Mouse (Mus musculus): ENCODE results near the gene Gm498. TPM values are rescaled to one million over a fixed set of nuclear protein-coding genes. Genes with fewer than 3 reads are reported as not detected.

The Gm498 gene
- total and polyA plus RNA-seq, 2 experiments from 2014 or later: not detected

- Histone ChIP-seq H3K36me3 (ENCODE audit: insufficient read depth) (no peaks in the 10 kb centered on the region), H3K27me3 (ENCODE audit: insufficient read depth, low read length) (no peaks in the 10 kb centered on the region), H3K4me2 (ENCODE audit: low read depth) (no peak overlapping the region), H3K9ac (no peak overlapping the region), H3K27ac (ENCODE audit: low read depth, low read length) (no peak overlapping the region), H3K4me3 (ENCODE audit: low read depth, low read length) (no peak overlapping the region), H3K4me1 (ENCODE audit: insufficient read depth) (no peaks in the 10 kb centered on the region), H3K9me3 (ENCODE audit: low read length) (no peaks in the 10 kb centered on the region)
- no peak for TF ChIP-seq CTCF (IDR thresholded peaks at IDR 0.05; ENCODE audit: low read depth)
- no peak for DNase-seq
- ATAC-seq: no peak
- WGBS: 90% methylated on average over 1 of the region's 1 CpGs
These were observed 63.3 kb downstream of the Gm498 start for GRCm38 (mm10) chr7:143929899-143930298.

DNA sequence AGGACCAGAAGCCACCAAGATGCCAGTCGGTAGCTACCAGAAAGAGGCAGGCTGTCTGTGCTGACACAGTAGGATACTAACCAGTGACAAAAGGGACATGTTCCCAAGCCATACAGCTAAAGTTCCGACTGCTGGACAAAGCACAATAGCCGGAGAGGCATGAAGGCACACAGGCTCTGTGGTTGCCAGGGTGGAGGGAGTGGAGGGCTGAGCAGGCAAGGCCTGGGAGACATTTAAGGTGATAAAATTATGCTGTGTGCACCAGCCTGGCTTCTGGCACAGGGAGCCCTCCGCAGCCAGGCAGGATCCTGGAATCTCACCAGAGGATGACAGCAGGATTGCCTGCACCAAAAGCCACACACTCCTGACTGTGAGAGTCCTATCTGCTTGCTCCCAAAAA lies 72.0 kb downstream of the Gm498 start:
- TF ChIP-seq CTCF (IDR thresholded peaks at IDR 0.05; ENCODE audit: low read depth): no peak
- Histone ChIP-seq H3K4me3 (ENCODE audit: low read depth, low read length) (no peak overlapping the region), H3K27me3 (ENCODE audit: insufficient read depth, low read length) (no peaks in the 10 kb centered on the region), H3K4me2 (ENCODE audit: low read depth) (no peak overlapping the region), H3K9me3 (ENCODE audit: low read length) (no peaks in the 10 kb centered on the region), H3K4me1 (ENCODE audit: insufficient read depth) (no peaks in the 10 kb centered on the region), H3K36me3 (ENCODE audit: insufficient read depth) (no peaks in the 10 kb centered on the region), H3K9ac (no peak overlapping the region), H3K27ac (ENCODE audit: low read depth, low read length) (no peak overlapping the region)
- ATAC-seq (peak; percentile 66), DNase-seq (peak; percentile 35)
- WGBS: 20% methylated on average over 4 of the region's 4 CpGs

- no peak overlapping the region for H3K27ac ChIP-seq (ENCODE audit: low read depth, low read length)
These were observed 72.8 kb downstream of the Gm498 start for GRCm38 (mm10) chr7:143939476-143939875.

DNA sequence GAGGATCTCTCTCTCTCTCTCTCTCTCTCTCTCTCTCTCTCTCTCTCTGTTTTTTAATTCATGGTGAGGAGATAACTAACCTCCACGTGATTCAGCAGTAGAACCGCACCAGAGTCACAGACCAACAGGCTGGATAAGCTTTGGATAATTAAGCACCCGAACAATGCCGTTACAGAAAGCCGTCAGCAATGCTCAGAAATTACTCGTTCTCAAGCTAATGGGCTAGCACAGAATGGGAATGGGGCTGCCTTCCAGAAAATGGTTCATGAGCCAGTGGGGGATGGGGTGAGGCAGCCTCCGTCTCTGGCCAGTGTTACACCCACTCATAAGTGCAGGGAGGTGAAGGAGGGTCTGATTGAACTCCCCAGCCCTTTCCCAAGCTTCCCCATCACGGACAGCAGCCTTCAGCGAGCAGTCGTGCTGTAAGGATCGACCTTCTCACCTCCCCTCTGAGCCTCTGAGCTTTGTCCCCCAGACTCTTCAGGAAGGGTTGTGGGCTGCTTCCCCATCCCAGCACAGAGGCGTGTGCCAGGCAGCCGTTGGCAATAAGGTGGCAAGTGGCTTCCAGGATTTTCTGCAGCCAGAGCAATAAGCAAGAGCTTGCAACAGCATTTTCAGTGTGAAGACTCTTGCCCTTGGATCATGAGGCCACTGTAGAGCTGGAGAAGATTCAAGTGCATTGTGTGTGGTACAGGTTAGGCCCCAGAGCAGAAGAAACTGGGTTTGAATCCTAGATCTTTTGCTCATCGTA lies 76.5 kb downstream of the Gm498 start:
- no peak overlapping the region for H3K4me2 ChIP-seq (ENCODE audit: low read depth)
- H3K27ac ChIP-seq (ENCODE audit: low read depth, low read length): 0 out of 2 replicates have a peak overlapping the region, but pooled peaks have one; percentile 15
- H3K9ac ChIP-seq: no peak overlapping the region
- ATAC-seq (peak; percentile 58), DNase-seq (peak; percentile 49)
- 32% methylated on average over 14 of the region's 14 CpGs for WGBS
- H3K4me1 ChIP-seq (ENCODE audit: insufficient read depth): no peaks in the 10 kb centered on the region
- H3K9me3 ChIP-seq (ENCODE audit: low read length): no peaks in the 10 kb centered on the region
- TF ChIP-seq CTCF (IDR thresholded peaks at IDR 0.05; ENCODE audit: low read depth): no peak
- no peaks in the 10 kb centered on the region for H3K27me3 ChIP-seq (ENCODE audit: insufficient read depth, low read length)
- no peak overlapping the region for H3K4me3 ChIP-seq (ENCODE audit: low read depth, low read length)
- H3K36me3 ChIP-seq (ENCODE audit: insufficient read depth): no peaks in the 10 kb centered on the region

More at GRCm38 (mm10) chr7:143939476-143939875, 72.8 kb downstream of the Gm498 start:
- 41% methylated on average over 3 of the region's 3 CpGs for WGBS
- Histone ChIP-seq H3K9ac (no peak overlapping the region), H3K4me3 (ENCODE audit: low read depth, low read length) (no peak overlapping the region), H3K27me3 (ENCODE audit: insufficient read depth, low read length) (no peaks in the 10 kb centered on the region), H3K9me3 (ENCODE audit: low read length) (no peaks in the 10 kb centered on the region), H3K4me1 (ENCODE audit: insufficient read depth) (no peaks in the 10 kb centered on the region), H3K36me3 (ENCODE audit: insufficient read depth) (no peaks in the 10 kb centered on the region), H3K4me2 (ENCODE audit: low read depth) (no peak overlapping the region)
- no peak for TF ChIP-seq CTCF (IDR thresholded peaks at IDR 0.05; ENCODE audit: low read depth)
- DNase-seq: no peak
- ATAC-seq: no peak

DNA sequence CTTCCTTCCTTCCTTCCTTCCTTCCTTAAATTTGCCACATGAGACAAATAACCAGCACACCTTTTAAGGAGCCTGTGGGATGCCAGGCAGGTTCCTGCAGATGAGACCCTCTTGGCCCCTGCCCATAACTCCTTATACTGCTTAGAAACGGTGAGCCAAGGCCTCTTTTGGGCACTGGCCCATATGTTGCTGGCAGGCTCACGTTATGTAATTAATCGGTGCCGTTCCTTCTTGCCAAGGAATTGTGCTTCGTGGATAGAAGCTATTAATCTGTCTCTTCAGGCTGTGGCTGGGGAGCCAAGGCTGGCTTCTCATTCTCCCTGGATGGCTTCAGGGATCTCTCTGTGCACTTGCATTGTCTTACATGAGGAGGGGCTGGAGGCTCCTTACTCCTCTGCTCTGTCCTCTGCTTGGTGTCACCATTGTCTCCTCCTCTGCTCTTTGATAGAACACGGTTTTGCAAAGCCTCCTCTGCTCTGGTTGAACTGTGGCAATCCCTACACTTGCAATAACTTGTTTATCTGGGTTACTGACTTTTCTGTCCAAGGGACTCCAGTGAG lies 77.9 kb downstream of the Gm498 start:
- DNase-seq: peak; percentile 48
- Histone ChIP-seq H3K9me3 (ENCODE audit: low read length) (no peaks in the 10 kb centered on the region), H3K36me3 (ENCODE audit: insufficient read depth) (no peaks in the 10 kb centered on the region), H3K4me2 (ENCODE audit: low read depth) (no peak overlapping the region), H3K4me1 (ENCODE audit: insufficient read depth) (no peaks in the 10 kb centered on the region), H3K27ac (ENCODE audit: low read depth, low read length) (no peak overlapping the region), H3K9ac (no peak overlapping the region), H3K27me3 (ENCODE audit: insufficient read depth, low read length) (no peaks in the 10 kb centered on the region), H3K4me3 (ENCODE audit: low read depth, low read length) (no peak overlapping the region)
- TF ChIP-seq CTCF (IDR thresholded peaks at IDR 0.05; ENCODE audit: low read depth): no peak
- peak; percentile 10; the same call in 1 of the 2 replicates for ATAC-seq
- 31% methylated on average over 6 of the region's 6 CpGs for WGBS

Small RNA genes within 50 kb of the gene (microRNA-seq; reads per million reads assigned to microRNA genes)
- 0 reads per million in 2 experiments for gene Mir6404

Other genes starting within 250 kb of the Gm498 start
- 0.10 and 0.46 TPM in 2 replicates for gene Tnfrsf26, start 238.1 kb upstream of the Gm498 start, total RNA-seq (2014; rRNA removed)
- gene Tnfrsf26, start 238.1 kb upstream of the Gm498 start, polyA plus RNA-seq (2015; fragmentation: Nextera tagmentation; extraction: Ambion mirVana): 0.11 and 0.16 TPM in 2 replicates
- 1.3 and 1.8 TPM in 2 replicates for gene Tnfrsf22, start 217.2 kb upstream of the Gm498 start, total RNA-seq (2014; rRNA removed)
- gene Tnfrsf22, start 217.2 kb upstream of the Gm498 start, polyA plus RNA-seq (2015; fragmentation: Nextera tagmentation; extraction: Ambion mirVana): 3.6 and 4.9 TPM in 2 replicates
- 1.7 and 1.9 TPM in 2 replicates for gene Tnfrsf23, start 181.0 kb upstream of the Gm498 start, total RNA-seq (2014; rRNA removed)
- 0.43 and 0.54 TPM in 2 replicates for gene Tnfrsf23, start 181.0 kb upstream of the Gm498 start, polyA plus RNA-seq (2015; fragmentation: Nextera tagmentation; extraction: Ambion mirVana)
- 38.3 and 43.8 TPM in 2 replicates for gene Osbpl5, start 109.9 kb upstream of the Gm498 start, total RNA-seq (2014; rRNA removed)
- 19.6 and 26.2 TPM in 2 replicates for gene Osbpl5, start 109.9 kb upstream of the Gm498 start, polyA plus RNA-seq (2015; fragmentation: Nextera tagmentation; extraction: Ambion mirVana)
- gene Mrgprg, start 99.8 kb upstream of the Gm498 start, total RNA-seq (2014; rRNA removed): not detected in 2 replicates
- gene Mrgprg, start 99.8 kb upstream of the Gm498 start, polyA plus RNA-seq (2015; fragmentation: Nextera tagmentation; extraction: Ambion mirVana): not detected in 2 replicates
- gene Mrgpre, start 82.3 kb upstream of the Gm498 start, total RNA-seq (2014; rRNA removed): 5.2 and 5.9 TPM in 2 replicates
- 5.9 and 8.3 TPM in 2 replicates for gene Mrgpre, start 82.3 kb upstream of the Gm498 start, polyA plus RNA-seq (2015; fragmentation: Nextera tagmentation; extraction: Ambion mirVana)
- 4.9 and 7.9 TPM in 2 replicates for gene Nadsyn1, start 44.0 kb upstream of the Gm498 start, total RNA-seq (2014; rRNA removed)
- gene Nadsyn1, start 44.0 kb upstream of the Gm498 start, polyA plus RNA-seq (2015; fragmentation: Nextera tagmentation; extraction: Ambion mirVana): 3.5 and 3.6 TPM in 2 replicates
- gene Dhcr7, start 43.7 kb upstream of the Gm498 start, total RNA-seq (2014; rRNA removed): 40.5 and 52.7 TPM in 2 replicates
- 63.8 and 75.4 TPM in 2 replicates for gene Dhcr7, start 43.7 kb upstream of the Gm498 start, polyA plus RNA-seq (2015; fragmentation: Nextera tagmentation; extraction: Ambion mirVana)
- 27.0 and 29.0 TPM in 2 replicates for gene Shank2, start 135.1 kb downstream of the Gm498 start, total RNA-seq (2014; rRNA removed)
- gene Shank2, start 135.1 kb downstream of the Gm498 start, polyA plus RNA-seq (2015; fragmentation: Nextera tagmentation; extraction: Ambion mirVana): 4.9 and 8.8 TPM in 2 replicates

All from forebrain, postnatal 0 days (tissue).